Mouse (Mus musculus) common myeloid progenitor, adult 5-6 weeks (primary cell): ENCODE results near the gene Rfc5. TPM values are rescaled to one million over a fixed set of nuclear protein-coding genes. Genes with fewer than 3 reads are reported as not detected.
"Not testable (repeated sequence)": the region's sequence is repeated elsewhere in the genome, so short reads cannot be mapped to it uniquely, and the experiment has no call there.

Experiments
- ATAC-seq: replicated peaks from 2 replicates; pipeline ENCODE4 v1.8.0; 2016; ENCODE audit warnings: low read depth, mild to moderate bottlenecking, moderate TSS enrichment, inconsistent platforms; ENCODE audit not compliant: poor library complexity, severe bottlenecking
- total RNA-seq: library from RNA; stranded (forward); fragments of 200-1000, 187-1606 nt; gene quantifications from 2 replicates; pipeline ENCODE4 v1.2.3, GENCODE M21; 2017

Rfc5 gene
- total RNA-seq, result 64.0 and 68.8 TPM in 2 replicates

DNA sequence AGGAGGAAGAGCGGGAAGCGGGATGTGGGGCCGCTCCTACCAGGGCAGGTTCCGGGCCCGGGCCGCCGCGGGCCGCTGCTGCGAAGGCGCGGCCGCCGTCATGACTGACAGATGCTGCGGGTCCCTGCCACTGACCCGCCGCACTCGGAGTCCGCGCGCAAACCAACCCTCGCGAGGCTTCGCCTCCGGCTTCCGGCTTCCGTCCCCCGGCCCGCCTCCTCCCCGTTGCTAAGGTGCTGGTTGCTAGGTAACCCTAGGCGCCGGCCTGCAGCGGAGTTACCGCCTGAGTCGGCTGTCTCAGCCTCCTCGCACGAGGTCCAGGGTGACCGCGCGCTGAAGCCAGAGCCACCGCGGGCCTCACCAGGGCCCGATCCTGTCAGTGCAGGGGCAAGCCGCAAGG lies at the start of gene Rfc5:
Gene Rfc5, minus strand, starts transcription at position 171 of the 400 bp plus-strand sequence.
- peak; percentile 94 for ATAC-seq

DNA sequence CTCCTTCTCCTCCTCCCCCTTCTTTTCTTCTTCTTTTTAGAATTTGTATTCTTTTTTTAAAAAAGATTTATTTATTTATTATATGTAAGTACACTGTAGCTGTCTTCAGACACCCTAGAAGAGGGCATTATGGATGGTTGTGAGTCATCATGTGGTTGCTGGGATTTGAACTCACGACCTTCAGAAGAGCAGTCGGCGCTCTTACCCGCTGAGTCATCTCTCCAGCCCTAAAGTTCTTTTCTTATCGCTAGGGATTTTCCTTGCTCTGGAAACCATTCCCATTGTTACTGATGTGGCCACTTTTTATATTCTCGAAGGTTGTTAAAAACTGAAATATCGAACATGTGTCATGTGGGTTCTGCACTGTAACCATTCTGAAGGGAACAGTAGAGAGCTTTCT lies 44.7 kb upstream of the Rfc5 start:
- ATAC-seq, result not testable (repeated sequence)

DNA sequence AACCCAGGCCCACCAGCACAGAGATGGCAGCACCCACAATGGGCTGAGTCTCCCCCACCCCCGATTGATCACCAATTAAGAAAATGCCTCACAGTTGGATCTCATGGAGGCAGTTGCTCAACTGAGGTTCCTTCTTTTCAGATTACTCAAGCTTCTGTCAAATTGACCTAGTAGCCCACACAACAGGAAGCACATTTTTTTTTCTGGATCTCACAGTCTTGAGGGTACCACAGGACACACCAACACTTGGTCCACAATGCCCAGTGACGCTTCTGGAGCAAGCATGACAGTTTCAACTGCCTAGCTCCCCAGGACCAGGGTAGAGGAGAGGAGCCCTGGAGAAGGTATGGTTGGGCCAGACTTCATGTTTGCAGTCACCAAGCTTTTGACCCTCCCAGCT lies 28.6 kb upstream of the Rfc5 start:
- peak; percentile 76 for ATAC-seq

DNA sequence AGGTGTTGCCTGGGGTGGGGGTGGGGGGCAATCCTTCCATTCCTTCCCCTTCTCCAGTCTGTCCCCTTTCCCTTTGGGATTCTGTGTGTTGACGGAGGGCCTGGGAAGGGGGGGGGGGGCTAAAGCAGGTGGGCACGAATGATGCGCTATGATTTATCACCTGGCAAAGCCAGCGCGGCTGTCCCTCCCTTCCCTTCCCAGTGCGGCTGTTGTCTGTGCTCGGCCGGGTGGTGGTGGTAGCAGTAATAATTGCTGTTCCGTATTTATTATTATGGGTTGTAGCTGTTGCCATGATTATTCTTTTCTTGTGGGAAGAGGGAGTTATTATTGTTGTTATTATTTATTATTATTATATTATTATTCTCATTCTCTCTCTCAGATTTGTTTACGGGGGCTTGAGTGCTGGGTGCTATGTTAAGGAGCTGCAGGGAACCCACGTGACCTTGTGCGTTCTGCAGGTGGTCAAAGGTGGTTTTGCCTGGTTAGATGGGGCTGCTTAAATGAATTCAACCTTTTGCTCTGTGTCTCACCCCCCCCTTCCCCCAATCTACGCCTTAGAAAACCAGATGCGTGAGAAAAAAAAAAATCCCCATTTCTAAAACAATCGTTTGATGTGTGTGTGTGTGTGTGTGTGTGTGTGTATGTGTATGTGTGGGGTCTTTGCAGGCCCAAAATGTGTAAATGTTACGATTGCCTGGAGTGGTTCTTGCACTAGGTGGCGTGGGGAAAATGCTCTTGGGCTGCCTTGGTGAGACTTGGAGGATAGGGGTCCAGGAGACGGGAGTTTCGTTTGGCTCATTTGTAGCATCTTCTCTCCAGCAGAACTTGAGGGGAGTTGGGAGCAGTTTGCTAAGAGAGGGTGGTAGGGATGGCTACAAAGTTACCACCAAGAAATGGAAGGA lies 26.4 kb upstream of the Rfc5 start:
- no peak for ATAC-seq

DNA sequence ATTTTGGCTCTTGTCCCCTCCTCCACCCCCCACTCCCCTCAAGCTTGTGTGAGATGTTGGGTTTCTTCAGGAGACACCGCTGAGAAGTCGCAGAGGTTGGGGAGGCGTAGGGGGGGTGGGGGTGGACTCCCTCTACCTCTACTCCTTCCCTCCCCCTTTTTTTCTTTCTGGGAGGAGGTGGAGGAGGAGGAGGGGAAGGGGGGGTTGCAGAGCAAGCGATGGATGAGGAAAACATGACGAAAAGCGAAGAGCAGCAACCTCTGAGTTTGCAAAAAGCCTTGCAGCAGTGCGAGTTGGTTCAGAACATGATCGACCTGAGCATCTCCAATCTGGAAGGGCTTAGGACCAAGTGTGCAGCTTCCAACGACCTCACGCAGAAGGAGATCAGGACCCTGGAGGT lies 25.8 kb upstream of the Rfc5 start:
- ATAC-seq, result no peak

DNA sequence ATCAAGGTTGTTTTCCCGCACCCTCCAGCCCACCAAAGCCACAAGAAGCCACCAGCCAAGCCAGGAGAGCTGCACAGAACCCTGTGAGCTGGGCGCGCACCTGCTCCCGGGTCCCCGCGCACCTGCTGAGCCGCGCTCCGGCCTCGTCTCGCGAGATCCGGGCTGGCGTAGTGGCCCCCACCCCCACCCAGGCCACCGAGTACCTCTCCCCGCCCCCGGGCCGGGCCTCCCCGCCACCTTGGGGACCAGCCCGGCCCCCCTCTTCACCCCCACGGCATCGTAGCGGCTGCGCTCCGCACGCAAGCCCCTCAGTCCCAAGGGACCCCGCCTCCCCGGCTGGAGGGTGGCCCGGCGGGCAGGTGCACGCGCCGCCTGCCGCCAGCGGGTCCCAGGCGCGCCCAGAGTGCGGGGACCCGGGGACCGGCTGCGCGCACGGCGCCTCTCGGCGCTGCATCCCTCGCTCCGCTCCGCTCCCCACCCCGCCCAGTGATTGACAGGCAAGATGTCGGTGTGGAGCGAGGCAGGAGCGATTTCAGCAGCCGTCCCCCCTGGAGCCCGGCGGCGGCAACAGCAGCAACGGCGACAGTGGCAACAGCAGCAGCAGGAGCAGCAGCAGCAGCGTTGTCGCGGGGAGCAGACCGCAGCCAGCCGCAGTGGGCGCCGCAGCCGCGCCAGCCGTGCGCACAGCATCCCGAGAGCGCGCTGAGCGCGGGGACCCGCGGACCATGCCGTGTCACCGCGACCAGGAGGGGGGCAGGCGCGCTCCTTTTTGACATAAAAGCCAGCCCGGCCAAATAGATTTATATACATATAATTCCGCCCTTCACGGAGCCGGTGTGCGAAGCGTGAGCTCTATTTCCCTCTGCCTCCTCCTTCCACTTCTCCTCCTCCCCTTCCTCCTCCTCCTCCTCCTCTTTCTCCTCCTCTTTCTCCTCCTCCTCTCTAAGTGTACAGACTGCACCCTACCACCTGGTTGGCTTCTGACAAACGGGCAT lies 25.0 kb upstream of the Rfc5 start, which contains the start of gene Ksr2:
Gene Ksr2, plus strand, starts transcription at position 494 of the 995 bp plus-strand sequence.
- peak; percentile 56 for ATAC-seq

DNA sequence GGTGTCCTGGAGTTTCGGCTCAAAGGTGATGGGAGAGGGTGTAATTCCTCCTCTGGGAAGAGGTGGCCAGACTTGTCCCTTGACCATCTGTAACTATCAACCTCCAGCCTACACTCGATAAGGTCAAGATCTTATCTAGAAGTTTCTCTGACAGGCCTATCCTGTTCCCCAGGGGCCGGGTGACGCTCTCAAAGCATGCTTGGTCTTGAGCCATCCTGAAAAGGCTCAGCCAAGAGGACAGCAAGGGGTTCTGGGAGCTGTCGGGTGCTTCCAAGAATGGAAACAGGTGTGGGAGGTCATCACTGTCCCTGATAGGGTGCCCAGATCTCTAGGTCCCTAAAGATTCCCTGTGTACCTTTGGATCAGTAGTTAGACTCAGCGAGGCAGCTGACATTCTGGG lies 20.5 kb upstream of the Rfc5 start:
- ATAC-seq, result no peak

DNA sequence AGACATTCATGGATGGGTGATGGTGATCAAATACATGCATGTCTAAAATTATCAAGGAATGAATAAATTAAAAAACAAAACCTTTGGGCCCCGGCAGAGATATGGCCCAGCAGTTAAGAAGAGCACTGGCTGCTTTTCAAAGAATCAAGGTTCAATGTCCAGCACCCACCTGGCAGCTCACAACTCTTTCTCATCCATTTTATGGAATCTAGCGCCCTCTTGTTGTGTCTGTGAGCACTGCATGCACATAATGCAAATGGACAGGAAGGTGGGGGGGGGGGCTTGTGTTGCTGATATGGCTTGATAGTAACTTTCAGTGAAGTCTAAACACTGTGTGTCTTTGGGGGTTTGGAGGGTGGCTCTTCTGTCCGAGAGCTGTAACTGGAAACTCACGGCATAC lies 19.4 kb upstream of the Rfc5 start:
- ATAC-seq, result peak; percentile 63

DNA sequence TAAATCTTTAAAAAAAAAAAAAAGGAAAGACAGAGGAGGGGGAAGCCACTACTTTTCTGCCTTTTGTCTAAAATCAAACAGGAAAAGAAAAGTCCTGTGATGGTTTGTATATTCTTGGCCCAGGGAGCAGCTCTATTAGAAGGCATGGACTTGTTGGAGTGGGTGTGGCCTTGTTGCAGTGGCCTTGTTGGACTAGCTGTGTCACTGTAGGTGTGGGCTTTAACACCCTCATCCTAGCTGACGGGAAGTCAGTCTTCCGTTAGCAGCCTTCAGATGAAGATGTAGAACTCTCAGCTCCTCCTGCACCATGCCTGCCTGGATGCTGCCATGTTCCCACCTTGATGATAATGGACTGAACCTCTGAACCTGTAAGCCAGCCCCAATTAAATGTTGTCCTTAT lies 15.8 kb upstream of the Rfc5 start:
- ATAC-seq, result not testable (repeated sequence)

DNA sequence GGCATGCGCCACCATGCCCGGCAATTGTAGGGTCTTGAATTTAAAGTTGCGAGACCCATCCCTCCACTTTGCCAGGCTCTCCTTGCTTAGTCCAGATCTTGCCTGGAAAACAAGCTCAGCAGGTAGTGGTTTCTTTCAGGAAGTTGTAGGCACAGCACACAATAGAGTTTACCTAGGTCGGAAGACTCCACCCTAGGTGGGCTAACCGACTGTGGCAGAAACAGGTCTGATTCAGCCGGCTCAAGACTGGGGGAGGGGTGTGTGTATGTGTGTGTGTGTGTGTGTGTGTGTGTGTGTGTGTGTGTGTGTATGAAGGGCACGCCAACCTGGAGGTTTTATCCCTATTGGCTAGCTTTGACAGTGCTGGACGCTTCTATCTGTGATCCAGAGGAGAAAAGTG lies 14.8 kb upstream of the Rfc5 start:
- no peak for ATAC-seq

DNA sequence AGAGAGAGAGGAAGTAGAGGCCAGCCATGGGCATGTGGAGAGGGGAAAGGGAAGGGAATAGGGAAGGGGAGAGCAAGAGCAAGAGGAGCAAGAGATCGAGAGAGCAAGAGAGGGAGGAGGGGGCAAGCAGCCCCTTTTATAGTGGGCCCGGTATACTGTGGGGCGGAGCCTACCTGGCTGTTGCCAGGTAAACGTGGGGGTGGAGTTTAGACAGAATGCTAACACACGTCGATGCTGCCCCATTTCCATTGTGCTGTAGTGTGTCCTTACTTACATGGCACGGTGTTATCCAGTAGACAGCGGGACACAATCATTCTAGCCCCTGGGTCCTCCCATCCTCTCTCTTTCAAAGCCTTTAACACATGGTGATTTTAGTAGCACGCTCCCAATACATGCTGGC lies 10.4 kb upstream of the Rfc5 start:
- no peak for ATAC-seq

DNA sequence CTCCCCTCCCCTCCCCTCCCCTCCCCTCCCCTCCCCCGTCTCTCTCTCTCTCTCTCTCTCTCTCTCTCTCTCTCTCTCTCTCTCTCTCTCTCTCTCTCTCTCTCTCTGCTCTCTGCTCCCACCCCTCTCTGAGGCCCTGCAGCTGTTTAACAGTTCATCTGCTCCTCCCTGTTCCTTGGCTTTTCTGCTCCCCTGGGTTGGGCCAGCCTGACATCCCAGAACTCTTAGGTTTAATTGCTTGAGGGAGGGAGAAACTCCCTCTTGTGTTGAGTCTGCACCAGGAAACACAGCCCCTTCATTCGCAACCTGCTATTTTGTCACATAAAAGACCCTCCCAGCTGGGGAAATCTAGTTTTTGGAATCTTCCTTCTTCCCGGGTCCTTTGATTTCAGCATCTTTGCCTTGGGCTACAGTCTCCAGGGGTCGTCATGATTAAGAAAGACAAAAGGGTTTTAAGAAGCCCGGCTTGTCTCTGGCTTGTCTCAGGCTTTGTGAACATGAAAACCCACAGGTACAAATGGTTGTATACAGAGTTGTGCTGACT lies 9.2 kb upstream of the Rfc5 start:
- ATAC-seq, result no peak

DNA sequence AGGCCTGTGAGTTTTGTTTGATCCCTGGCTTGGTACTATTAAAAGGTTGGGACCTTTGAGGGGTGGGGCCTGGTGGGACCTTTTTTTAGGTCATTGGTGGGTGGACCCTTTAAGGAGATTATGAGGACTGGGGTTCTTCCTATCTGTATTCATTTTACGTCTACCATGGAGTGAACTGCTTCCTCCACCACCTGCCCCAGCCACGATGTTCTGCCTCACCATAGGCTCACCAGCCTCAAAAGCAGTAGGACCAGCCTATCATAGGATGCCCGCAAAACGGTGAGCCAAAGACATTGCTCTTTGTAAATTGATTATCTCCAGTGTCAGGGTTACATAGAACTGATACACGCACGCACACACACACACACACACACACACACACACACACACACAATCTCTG lies 8.5 kb upstream of the Rfc5 start:
- ATAC-seq, result no peak

DNA sequence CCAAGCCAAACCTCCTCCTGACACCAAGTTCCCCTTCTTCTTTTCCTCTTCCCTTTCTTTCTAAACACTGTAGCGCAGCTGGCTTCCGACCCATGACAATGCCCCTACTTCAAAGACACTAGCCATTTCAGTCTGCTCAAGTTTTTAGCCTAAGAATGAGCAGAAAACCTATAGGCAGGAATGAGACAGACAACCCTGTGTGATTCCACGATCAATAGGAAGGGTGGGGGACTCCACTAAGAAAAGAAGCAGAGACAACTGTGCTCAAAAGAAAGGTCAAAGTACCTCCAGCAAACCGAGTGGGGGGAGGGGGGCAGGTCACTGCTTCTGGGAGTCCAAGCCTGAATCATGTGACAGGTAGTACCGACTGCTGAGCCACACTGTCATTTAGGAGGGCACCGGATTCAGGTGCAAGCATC lies 7.8 kb upstream of the Rfc5 start:
- peak; percentile 77 for ATAC-seq

DNA sequence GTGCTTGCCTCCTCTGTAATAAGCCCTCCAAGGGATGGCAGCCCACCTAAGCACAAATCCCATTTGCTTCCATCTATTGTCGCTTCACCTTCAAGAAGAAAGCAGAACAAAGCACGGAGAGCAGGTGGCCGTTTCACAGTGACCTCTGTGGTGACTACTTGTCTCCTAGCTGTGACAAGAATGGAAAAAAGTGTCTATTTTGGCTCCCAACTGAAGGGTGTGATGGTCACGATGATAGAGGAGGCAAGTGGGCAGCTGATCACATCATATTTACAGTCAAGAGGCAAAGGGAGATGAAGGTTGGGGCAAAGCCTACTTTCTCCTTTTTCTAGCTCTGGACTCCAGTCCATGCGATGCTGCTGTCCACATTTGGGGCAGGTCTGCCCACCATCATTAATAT lies 7.0 kb upstream of the Rfc5 start:
- no peak for ATAC-seq

DNA sequence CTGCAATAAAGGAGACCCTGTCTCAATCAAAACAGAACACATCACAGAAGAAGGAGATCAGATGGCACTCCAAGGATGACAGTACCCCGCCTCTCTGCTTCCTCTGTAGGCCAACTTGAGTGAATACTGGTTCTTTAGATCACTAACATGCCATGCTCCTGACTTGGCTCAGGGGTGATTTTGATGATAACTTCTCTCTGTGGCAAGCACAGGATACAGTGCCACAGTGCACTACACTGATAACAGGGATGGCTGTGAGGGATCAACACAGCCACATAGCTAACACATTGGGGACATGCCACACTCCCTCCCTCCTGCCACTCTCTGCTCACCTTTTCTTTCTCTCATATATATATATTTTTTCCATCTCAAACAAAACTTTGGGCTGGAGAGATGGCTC lies 2.0 kb upstream of the Rfc5 start:
- ATAC-seq, result peak; percentile 39

DNA sequence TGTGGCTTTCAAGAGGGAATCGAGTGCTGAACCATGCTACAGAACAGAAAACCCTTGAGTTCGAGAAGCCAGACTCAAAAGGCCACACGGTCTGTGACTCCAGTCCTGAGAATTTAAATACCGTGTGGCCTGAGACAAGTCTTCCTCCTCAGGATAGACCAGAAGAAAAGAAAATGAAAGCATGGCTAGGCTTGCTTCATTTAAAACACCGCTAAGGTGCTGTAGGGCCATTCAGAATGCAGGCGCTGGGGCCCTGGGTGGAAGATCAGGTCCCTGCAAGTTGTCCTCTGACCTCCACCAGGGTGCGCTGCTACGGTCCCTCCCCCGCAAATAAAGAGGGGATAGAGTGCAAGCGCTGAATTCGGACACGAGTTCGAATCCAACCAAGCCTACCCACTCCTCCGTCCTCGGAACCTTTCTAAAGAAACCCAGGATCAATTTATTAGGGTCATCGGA lies 523 bp downstream of the Rfc5 start:
- ATAC-seq, result peak; percentile 65

DNA sequence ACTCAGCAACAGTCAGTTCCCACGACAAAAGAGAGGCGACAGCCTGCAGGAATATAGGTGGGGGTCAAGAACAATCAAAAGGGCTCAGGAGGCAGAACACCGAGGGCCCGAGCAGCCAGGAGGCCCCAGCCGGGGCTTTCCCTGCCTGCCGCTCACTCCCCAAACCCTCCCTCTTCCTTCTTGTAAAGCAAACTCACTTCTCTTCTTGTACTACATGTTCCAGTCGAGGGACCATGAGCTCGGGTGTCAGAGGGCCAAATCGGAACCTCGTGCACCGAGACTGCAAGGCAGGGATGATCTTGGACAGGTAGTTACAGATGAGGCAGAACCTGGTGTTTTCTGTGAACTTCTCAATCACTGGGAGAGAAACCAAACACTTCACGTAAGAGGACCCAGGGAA lies 5.6 kb downstream of the Rfc5 start:
- ATAC-seq, result no peak

DNA sequence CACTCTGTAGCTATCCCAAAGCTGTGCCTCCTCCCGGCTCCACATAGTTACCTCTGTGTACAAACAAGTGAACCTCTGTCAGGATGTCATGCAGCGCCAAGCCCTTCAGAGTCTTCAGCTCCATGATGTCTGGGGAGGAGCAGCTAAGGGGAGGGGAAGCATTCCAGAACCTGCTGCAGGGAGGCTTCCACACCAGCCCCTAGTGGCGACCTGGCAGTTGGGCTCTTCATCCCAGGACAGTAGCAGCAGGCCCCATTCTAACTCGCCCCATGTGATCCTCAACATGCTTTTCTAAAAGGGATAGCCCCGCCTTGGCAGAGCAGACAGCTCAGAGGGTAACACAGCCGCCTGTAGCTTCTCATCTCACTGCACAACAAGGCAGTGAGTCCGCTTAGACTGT lies 7.1 kb downstream of the Rfc5 start:
- ATAC-seq, result no peak

DNA sequence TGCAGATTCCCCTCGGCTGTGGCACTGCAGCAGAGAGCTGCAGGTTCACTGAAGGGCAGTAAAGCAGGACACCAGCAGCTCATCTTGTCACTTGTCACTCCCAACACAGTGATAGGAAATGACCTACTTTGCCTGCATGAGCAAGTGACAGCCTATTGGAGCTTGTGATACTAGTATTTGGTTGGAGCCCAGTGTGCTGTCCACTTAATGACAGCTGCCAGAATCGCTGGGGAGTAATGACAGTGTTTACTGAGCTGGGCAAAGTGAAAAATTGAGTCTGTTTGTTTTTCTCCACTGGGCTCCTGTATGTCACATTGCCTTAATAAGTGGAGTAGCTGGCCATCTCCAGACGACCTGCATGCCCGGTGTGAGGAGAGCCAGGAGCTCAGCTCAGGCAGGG lies 8.6 kb downstream of the Rfc5 start:
- no peak for ATAC-seq
